Mouse (Mus musculus) brain, embryonic 18.5 days (tissue): Measurements from ENCODE around the gene Pde4d.

ENCODE experiments used
- DNase-seq: peaks from one replicate; pipeline ENCODE4 v3.0.0-alpha.2; 2012; ENCODE audit warnings: low read depth, low spot score

The Pde4d gene

GRCm38 (mm10) chr13:108449116-108450097 is at the start of gene Pde4d:
Gene Pde4d, plus strand, starts transcription at chr13:108449948.
- DNase-seq, result no peak

- DNase-seq, result no peak
Measured at GRCm38 (mm10) chr13:108403197-108403596, 46.6 kb upstream of the Pde4d start.

- no peak for DNase-seq
Measured at GRCm38 (mm10) chr13:108404372-108404771, 45.4 kb upstream of the Pde4d start.

GRCm38 (mm10) chr13:108415464-108415863 is 34.3 kb upstream of the Pde4d start:
- no peak for DNase-seq

GRCm38 (mm10) chr13:108418741-108419507 is 30.8 kb upstream of the Pde4d start:
- no peak for DNase-seq

- no peak for DNase-seq
Measured at GRCm38 (mm10) chr13:108426322-108426721, 23.4 kb upstream of the Pde4d start.

- no peak for DNase-seq
Measured at GRCm38 (mm10) chr13:108428809-108429208, 20.9 kb upstream of the Pde4d start.

- no peak for DNase-seq
Measured at GRCm38 (mm10) chr13:108429623-108430022, 20.1 kb upstream of the Pde4d start.

GRCm38 (mm10) chr13:108431776-108432175 is 18.0 kb upstream of the Pde4d start:
- DNase-seq, result no peak

GRCm38 (mm10) chr13:108435687-108436086 is 14.1 kb upstream of the Pde4d start:
- DNase-seq, result no peak

- no peak for DNase-seq
Measured at GRCm38 (mm10) chr13:108437424-108437823, 12.3 kb upstream of the Pde4d start.

GRCm38 (mm10) chr13:108439012-108439411 is 10.7 kb upstream of the Pde4d start:
- no peak for DNase-seq

- no peak for DNase-seq
Measured at GRCm38 (mm10) chr13:108448348-108448931, 1.3 kb upstream of the Pde4d start.

GRCm38 (mm10) chr13:108451122-108451521 is 1.4 kb downstream of the Pde4d start:
- DNase-seq, result no peak

- no peak for DNase-seq
Measured at GRCm38 (mm10) chr13:108453064-108453919, 3.5 kb downstream of the Pde4d start.

- DNase-seq, result no peak
Measured at GRCm38 (mm10) chr13:108462518-108462917, 12.8 kb downstream of the Pde4d start.

- DNase-seq, result no peak
Measured at GRCm38 (mm10) chr13:108465755-108466154, 16.0 kb downstream of the Pde4d start.

- DNase-seq, result no peak
Measured at GRCm38 (mm10) chr13:108467046-108467445, 17.3 kb downstream of the Pde4d start.

- no peak for DNase-seq
Measured at GRCm38 (mm10) chr13:108480451-108480850, 30.7 kb downstream of the Pde4d start.

GRCm38 (mm10) chr13:108485036-108485435 is 35.3 kb downstream of the Pde4d start:
- no peak for DNase-seq

- no peak for DNase-seq
Measured at GRCm38 (mm10) chr13:108487066-108487465, 37.3 kb downstream of the Pde4d start.
